25 mouse cellular contexts compared by ENCODE assay signal in genomic region chr14:118009541-118009940, GRCm38 (mm10). TPM values are rescaled to one million over a fixed set of nuclear protein-coding genes. Genes with fewer than 3 reads are reported as not detected.
"Had no signal": no experiment of that assay in that cellular context is flagged by ENCODE, and none has a peak within 500 bp of the region (broad histone marks: within the 10 kb centered on the region; RNA-seq: fewer than 3 reads in every experiment).

No protein-coding gene starts in this region.

- ATAC-seq: hindbrain, embryonic 16.5 days; inflammation-experienced regulatory T-cells, adult 6 months; intestine, embryonic 15.5 days; intestine, postnatal 0 days; liver, embryonic 12.5 days had no signal

- H3K36me3 ChIP-seq: heart, embryonic 10.5 days; heart, embryonic 12.5 days; hindbrain, embryonic 10.5 days; hindbrain, embryonic 12.5 days; intestine, embryonic 15.5 days; limb, embryonic 10.5 days; limb, embryonic 12.5 days; liver, embryonic 12.5 days had no signal

- H3K9ac ChIP-seq: heart, embryonic 12.5 days; hindbrain, embryonic 12.5 days; hindbrain, embryonic 14.5 days; intestine, embryonic 15.5 days; limb, embryonic 12.5 days; liver, embryonic 12.5 days had no signal

- H3K4me3 ChIP-seq: gastrocnemius, adult 2 months; heart, embryonic 10.5 days; heart, embryonic 12.5 days; hindbrain, embryonic 10.5 days; hindbrain, embryonic 12.5 days; intestine, embryonic 15.5 days; layer of hippocampus, adult 2 months; limb, embryonic 10.5 days; limb, embryonic 12.5 days; liver, embryonic 12.5 days had no signal

- H3K27me3 ChIP-seq: hindbrain, embryonic 12.5 days; intestine, embryonic 15.5 days; limb, embryonic 12.5 days; liver, embryonic 12.5 days had no signal

- H3K4me2 ChIP-seq: heart, embryonic 12.5 days; hindbrain, embryonic 12.5 days; hindbrain, embryonic 14.5 days; intestine, embryonic 15.5 days; limb, embryonic 12.5 days; liver, embryonic 12.5 days had no signal

- H3K4me1 ChIP-seq: heart, embryonic 10.5 days; heart, embryonic 12.5 days; hindbrain, embryonic 10.5 days; hindbrain, embryonic 12.5 days; intestine, embryonic 15.5 days; limb, embryonic 10.5 days; limb, embryonic 12.5 days; liver, embryonic 12.5 days had no signal

- DNase-seq: gastrocnemius, adult 2 months; gastrocnemius, postnatal 10 days; gastrocnemius, postnatal 25 days; heart, postnatal 10 days; heart, postnatal 4 days; kidney, adult 18-20 months; kidney, adult 8-10 months; kidney, postnatal 10 days; kidney, postnatal 25 days; kidney, postnatal 4 days; liver had no signal

- H3K9me3 ChIP-seq: heart, embryonic 10.5 days; heart, embryonic 12.5 days; hindbrain, embryonic 10.5 days; hindbrain, embryonic 12.5 days; intestine, embryonic 15.5 days; limb, embryonic 10.5 days; limb, embryonic 12.5 days; liver, embryonic 12.5 days had no signal

- H3K27ac ChIP-seq: gastrocnemius, adult 2 months; heart, embryonic 10.5 days; hindbrain, embryonic 10.5 days; hindbrain, embryonic 12.5 days; hindbrain, embryonic 14.5 days; intestine, embryonic 15.5 days; layer of hippocampus, adult 2 months; limb, embryonic 10.5 days; limb, embryonic 12.5 days; liver, embryonic 12.5 days had no signal

RNA-seq across cellular contexts. Expression of gene Dct, which starts 42.5 kb away (rescaled TPM):
- total RNA-seq: granulocyte monocyte progenitor cell, adult 5-6 weeks had no signal
